Mouse (Mus musculus) myocyte (in vitro differentiated cells): ENCODE measurements around the gene Lipm. TPM values are rescaled to one million over a fixed set of nuclear protein-coding genes. Genes with fewer than 3 reads are reported as not detected.

Experiments used
- H3K27me3 ChIP-seq: one replicate; pipeline ENCODE4 v1.6.1; 2011; ENCODE audit not compliant: control insufficient read depth, insufficient read depth, insufficient read length
- H3K36me3 ChIP-seq: one replicate; pipeline ENCODE4 v1.6.1; 2011; ENCODE audit not compliant: control insufficient read depth, insufficient read depth
- H3K4me2 ChIP-seq: one replicate; pipeline ENCODE4 v1.6.1; 2011; ENCODE audit warnings: low read depth, control low read depth
- H3K4me3 ChIP-seq: one replicate; pipeline ENCODE4 v1.5.1; 2011; ENCODE audit warnings: mild to moderate bottlenecking, control low read depth, moderate library complexity
- H3K79me2 ChIP-seq: one replicate; pipeline ENCODE4 v1.6.1; 2011; ENCODE audit not compliant: control insufficient read depth, insufficient read depth
- H3ac ChIP-seq: one replicate; pipeline ENCODE4 v1.6.1; 2011; ENCODE audit not compliant: control insufficient read depth, insufficient read length
- CEBPB ChIP-seq: IDR thresholded peaks from 2 replicates; pipeline ENCODE4 v1.6.1; 2011; ENCODE audit warnings: mild to moderate bottlenecking, moderate library complexity; ENCODE audit not compliant: poor library complexity, insufficient read depth, severe bottlenecking
- E2F4 ChIP-seq: IDR thresholded peaks from one replicate; pipeline ENCODE4 v1.6.1; 2011; ENCODE audit warnings: mild to moderate bottlenecking, control low read depth, moderate library complexity; ENCODE audit not compliant: insufficient read depth
- MAX ChIP-seq: IDR thresholded peaks from one replicate; pipeline ENCODE4 v1.6.1; 2011; ENCODE audit warnings: low read depth, mild to moderate bottlenecking, control low read depth
- MYOD1 ChIP-seq, 3 experiments: IDR thresholded peaks; one replicate each; pipeline ENCODE4 v1.6.1; 2011; ENCODE audit warnings: control low read depth in 2 of 3, low read depth in 2 of 3, mild to moderate bottlenecking in 2 of 3, moderate library complexity in 1 of 3; ENCODE audit not compliant: insufficient read length in 2 of 3, control insufficient read depth in 1 of 3
- MYOG ChIP-seq, 3 experiments: IDR thresholded peaks; one replicate each; pipeline ENCODE4 v1.6.1; 2011; ENCODE audit warnings: control low read depth in 2 of 3, low read depth in 2 of 3, mild to moderate bottlenecking in 2 of 3; ENCODE audit not compliant: insufficient read length in 2 of 3, control insufficient read depth in 1 of 3, insufficient read depth in 1 of 3
- POLR2A ChIP-seq: IDR thresholded peaks from one replicate; pipeline ENCODE4 v1.6.1; 2011; ENCODE audit warnings: low read depth, mild to moderate bottlenecking, control low read depth, moderate library complexity; ENCODE audit not compliant: insufficient read length
- POLR2AphosphoS2 ChIP-seq: IDR thresholded peaks from one replicate; pipeline ENCODE4 v1.6.1; 2011; ENCODE audit warnings: low read depth, control low read depth; ENCODE audit not compliant: insufficient read length
- REST ChIP-seq: IDR thresholded peaks from one replicate; pipeline ENCODE4 v1.6.1; 2011; ENCODE audit warnings: mild to moderate bottlenecking, control low read depth, moderate library complexity; ENCODE audit not compliant: insufficient read depth, insufficient read length
- SRF ChIP-seq: IDR thresholded peaks from one replicate; pipeline ENCODE4 v1.6.1; 2011; ENCODE audit warnings: low read depth; ENCODE audit not compliant: control insufficient read depth, insufficient read length
- TCF12 ChIP-seq: IDR thresholded peaks from one replicate; pipeline ENCODE4 v1.6.1; 2011; ENCODE audit warnings: mild to moderate bottlenecking, control low read depth; ENCODE audit not compliant: poor library complexity, insufficient read depth, severe bottlenecking
- TCF3 ChIP-seq: IDR thresholded peaks from one replicate; pipeline ENCODE4 v1.6.1; 2011; ENCODE audit warnings: low read depth, control low read depth; ENCODE audit not compliant: insufficient read length
- USF1 ChIP-seq: IDR thresholded peaks from one replicate; pipeline ENCODE4 v1.6.1; 2011; ENCODE audit warnings: low read depth, mild to moderate bottlenecking, control low read depth, moderate library complexity
- polyA plus RNA-seq: library from polyadenylated mRNA; unstranded; fragments of >200 nt; fragmentation: generic; extraction: Trizol; gene quantifications from one replicate; pipeline ENCODE4 v1.2.1, GENCODE M21; 2012; ENCODE audit warnings: missing spikeins

Gene Lipm
- polyA plus RNA-seq, 1 experiment: not detected

DNA sequence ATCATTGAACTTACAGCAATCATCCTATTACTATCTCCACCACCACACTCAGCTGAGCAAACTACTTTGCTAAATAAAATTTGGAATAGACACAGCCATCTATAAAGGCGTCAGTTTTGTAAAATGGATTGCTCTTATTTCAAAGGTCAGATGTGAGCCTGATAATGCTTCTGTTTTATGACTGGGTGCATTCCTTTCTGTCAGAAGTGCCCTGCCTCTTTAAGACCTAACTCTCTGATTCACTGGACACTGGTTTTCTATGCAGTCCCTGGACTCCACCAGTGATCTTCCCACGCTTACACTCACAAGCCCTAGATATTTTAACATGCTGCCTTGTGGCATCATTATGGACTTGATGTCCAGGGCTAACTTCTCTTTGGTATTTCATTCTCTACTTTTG, 22.6 kb upstream of the Lipm start:
- no peaks in the 10 kb centered on the region for H3K79me2 ChIP-seq
- no peak overlapping the region for H3K4me3 ChIP-seq
- no peak overlapping the region for H3K4me2 ChIP-seq
- no peaks in the 10 kb centered on the region for H3K36me3 ChIP-seq
- no peak overlapping the region for H3ac ChIP-seq
- no peak for TF ChIP-seq TCF12
- no peak for TF ChIP-seq MYOG (IDR thresholded peaks at IDR 0.05; ENCODE audit: control insufficient read depth in 1 of 3, insufficient read depth in 1 of 3, insufficient read length in 2 of 3, low read depth in 2 of 3)
- TF ChIP-seq MYOD1 (IDR thresholded peaks at IDR 0.05; ENCODE audit: control insufficient read depth in 1 of 3, insufficient read length in 2 of 3, low read depth in 2 of 3): no peak
- no peak for TF ChIP-seq POLR2AphosphoS2
- no peak for TF ChIP-seq POLR2A
- no peak for TF ChIP-seq CEBPB
- TF ChIP-seq SRF: no peak
- no peak for TF ChIP-seq USF1
- no peak for TF ChIP-seq MAX
- no peak for TF ChIP-seq REST
- no peak for TF ChIP-seq TCF3
- no peak for TF ChIP-seq E2F4
- no peaks in the 10 kb centered on the region for H3K27me3 ChIP-seq

DNA sequence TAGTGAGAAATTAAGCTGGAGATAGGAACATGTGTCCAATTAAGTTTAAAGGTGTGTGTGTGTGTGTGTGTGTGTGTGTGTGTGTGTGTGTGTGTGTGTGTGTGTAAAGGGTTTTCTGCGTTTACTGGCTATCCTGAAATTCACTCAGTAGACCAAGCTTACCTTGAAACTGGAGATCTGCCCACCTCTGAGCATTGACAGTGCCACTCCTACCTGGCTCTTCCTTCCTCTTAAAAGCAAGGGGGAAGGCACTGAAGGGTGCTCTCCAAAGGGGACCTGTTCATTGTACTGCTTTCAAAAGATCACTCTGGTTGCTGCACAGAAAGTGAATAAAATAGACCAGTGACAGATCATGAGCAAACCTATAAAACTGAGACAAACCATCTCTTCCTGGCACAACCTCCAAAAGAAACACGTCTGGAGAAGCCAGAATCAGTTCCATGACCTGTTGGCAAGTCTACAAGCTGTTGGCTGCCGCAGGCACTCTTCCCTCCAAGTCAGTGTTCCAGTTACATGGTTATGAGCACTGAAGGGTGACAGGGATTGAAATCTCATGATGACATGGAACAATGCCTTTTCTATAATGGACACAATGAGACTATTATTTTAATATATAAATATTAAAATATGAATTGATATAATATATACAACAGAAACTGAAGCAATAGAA, 11.6 kb upstream of the Lipm start:
- no peaks in the 10 kb centered on the region for H3K36me3 ChIP-seq
- H3K79me2 ChIP-seq: no peaks in the 10 kb centered on the region
- H3K27me3 ChIP-seq: no peaks in the 10 kb centered on the region
- H3K4me3 ChIP-seq: no peak overlapping the region
- H3ac ChIP-seq: no peak overlapping the region
- no peak for TF ChIP-seq REST
- no peak for TF ChIP-seq SRF
- no peak for TF ChIP-seq MAX
- TF ChIP-seq CEBPB: no peak
- no peak for TF ChIP-seq USF1
- no peak for TF ChIP-seq POLR2A
- TF ChIP-seq E2F4: no peak
- no peak for TF ChIP-seq MYOG (IDR thresholded peaks at IDR 0.05; ENCODE audit: control insufficient read depth in 1 of 3, insufficient read depth in 1 of 3, insufficient read length in 2 of 3, low read depth in 2 of 3)
- TF ChIP-seq MYOD1 (IDR thresholded peaks at IDR 0.05; ENCODE audit: control insufficient read depth in 1 of 3, insufficient read length in 2 of 3, low read depth in 2 of 3): no peak
- no peak for TF ChIP-seq TCF12
- no peak for TF ChIP-seq POLR2AphosphoS2
- TF ChIP-seq TCF3: no peak
- no peak overlapping the region for H3K4me2 ChIP-seq

DNA sequence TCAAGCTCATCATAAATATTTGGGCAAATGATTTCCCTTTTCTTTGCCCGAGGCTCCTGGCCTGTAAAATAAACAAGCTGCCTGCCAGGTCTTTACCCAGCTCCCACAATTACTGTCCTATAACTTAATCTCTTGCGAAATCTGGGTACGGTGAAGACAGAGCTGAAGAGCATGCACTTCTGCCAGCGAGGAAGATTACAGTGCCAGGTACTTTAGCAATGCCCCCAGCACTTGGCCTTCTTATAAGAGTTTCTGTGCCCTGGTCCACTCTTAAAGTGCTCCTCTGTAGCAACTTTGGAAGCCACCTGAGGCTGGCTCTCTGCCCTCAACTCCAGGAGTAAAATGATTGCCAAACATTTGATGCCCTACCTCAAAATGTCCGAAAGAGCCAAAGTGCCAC, 5.4 kb upstream of the Lipm start:
- H3K4me3 ChIP-seq: no peak overlapping the region
- H3ac ChIP-seq: no peak overlapping the region
- no peaks in the 10 kb centered on the region for H3K27me3 ChIP-seq
- H3K79me2 ChIP-seq: no peaks in the 10 kb centered on the region
- H3K36me3 ChIP-seq: no peaks in the 10 kb centered on the region
- no peak for TF ChIP-seq TCF3
- no peak for TF ChIP-seq MYOG (IDR thresholded peaks at IDR 0.05; ENCODE audit: control insufficient read depth in 1 of 3, insufficient read depth in 1 of 3, insufficient read length in 2 of 3, low read depth in 2 of 3)
- no peak for TF ChIP-seq MYOD1 (IDR thresholded peaks at IDR 0.05; ENCODE audit: control insufficient read depth in 1 of 3, insufficient read length in 2 of 3, low read depth in 2 of 3)
- TF ChIP-seq USF1: no peak
- no peak for TF ChIP-seq REST
- no peak for TF ChIP-seq POLR2A
- no peak overlapping the region for H3K4me2 ChIP-seq

DNA sequence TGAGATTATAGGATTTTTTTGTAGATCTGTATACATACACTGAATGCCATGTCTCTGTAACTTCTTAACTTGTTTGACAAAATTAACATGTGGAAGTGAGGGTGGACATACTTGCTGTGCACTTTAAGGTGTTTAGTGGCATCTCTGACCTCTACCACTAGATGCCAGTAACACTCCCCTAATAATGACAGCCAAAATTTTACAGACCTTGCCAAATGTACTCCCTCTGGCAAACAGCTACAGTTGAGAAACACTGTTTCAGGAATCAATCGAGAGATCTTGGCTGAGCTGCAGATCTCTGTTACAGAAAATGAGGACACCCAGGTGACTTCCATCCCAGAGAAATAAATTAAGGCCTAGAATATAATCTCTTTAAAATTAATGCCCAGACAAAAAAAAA, 4.5 kb upstream of the Lipm start:
- Histone ChIP-seq H3K36me3 (no peaks in the 10 kb centered on the region), H3K79me2 (no peaks in the 10 kb centered on the region), H3K27me3 (no peaks in the 10 kb centered on the region), H3ac (no peak overlapping the region), H3K4me3 (no peak overlapping the region), H3K4me2 (no peak overlapping the region)
- TF ChIP-seq USF1 (no peak), E2F4 (no peak), POLR2AphosphoS2 (no peak), TCF3 (no peak), POLR2A (no peak), TCF12 (no peak), MAX (no peak), REST (no peak), CEBPB (no peak), MYOD1 (IDR thresholded peaks at IDR 0.05; ENCODE audit: control insufficient read depth in 1 of 3, insufficient read length in 2 of 3, low read depth in 2 of 3) (no peak), SRF (no peak)

DNA sequence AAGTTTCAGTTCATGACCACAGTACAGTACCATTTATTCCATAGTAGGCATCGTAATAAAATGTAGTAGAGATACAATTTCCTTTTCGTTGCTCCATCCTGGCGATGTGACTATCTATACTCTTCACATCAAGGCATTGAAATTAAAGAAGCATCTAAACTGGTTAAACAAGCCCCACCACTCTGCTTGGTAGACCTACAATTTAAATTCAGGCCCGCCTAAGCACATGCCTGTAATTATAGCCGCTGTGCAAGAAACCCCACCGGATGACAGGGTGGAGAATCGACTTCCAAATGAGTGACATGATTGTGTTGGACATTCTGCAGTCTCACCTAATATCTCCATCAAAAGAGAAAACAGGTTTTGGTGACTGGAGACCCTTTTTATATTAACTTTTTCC, 1.2 kb downstream of the Lipm start:
- Histone ChIP-seq H3K4me2 (no peak overlapping the region), H3K27me3 (no peaks in the 10 kb centered on the region), H3K4me3 (no peak overlapping the region), H3K36me3 (no peaks in the 10 kb centered on the region), H3ac (no peak overlapping the region), H3K79me2 (no peaks in the 10 kb centered on the region)
- TF ChIP-seq USF1 (no peak), MAX (no peak), POLR2AphosphoS2 (no peak), MYOG (IDR thresholded peaks at IDR 0.05; ENCODE audit: control insufficient read depth in 1 of 3, insufficient read depth in 1 of 3, insufficient read length in 2 of 3, low read depth in 2 of 3) (no peak), REST (no peak), TCF12 (no peak), MYOD1 (IDR thresholded peaks at IDR 0.05; ENCODE audit: control insufficient read depth in 1 of 3, insufficient read length in 2 of 3, low read depth in 2 of 3) (no peak), TCF3 (no peak)
